Mouse (Mus musculus) retina, postnatal 7 days (tissue): ENCODE measurements around the gene Pacs1.
"Not testable (repeated sequence)": the region's sequence is repeated elsewhere in the genome, so short reads cannot be mapped to it uniquely, and the experiment has no call there.

Experiments
- DNase-seq: peaks from one replicate; pipeline ENCODE4 v3.0.0-alpha.2; 2012; ENCODE audit warnings: low read depth, low spot score

Gene Pacs1

DNA sequence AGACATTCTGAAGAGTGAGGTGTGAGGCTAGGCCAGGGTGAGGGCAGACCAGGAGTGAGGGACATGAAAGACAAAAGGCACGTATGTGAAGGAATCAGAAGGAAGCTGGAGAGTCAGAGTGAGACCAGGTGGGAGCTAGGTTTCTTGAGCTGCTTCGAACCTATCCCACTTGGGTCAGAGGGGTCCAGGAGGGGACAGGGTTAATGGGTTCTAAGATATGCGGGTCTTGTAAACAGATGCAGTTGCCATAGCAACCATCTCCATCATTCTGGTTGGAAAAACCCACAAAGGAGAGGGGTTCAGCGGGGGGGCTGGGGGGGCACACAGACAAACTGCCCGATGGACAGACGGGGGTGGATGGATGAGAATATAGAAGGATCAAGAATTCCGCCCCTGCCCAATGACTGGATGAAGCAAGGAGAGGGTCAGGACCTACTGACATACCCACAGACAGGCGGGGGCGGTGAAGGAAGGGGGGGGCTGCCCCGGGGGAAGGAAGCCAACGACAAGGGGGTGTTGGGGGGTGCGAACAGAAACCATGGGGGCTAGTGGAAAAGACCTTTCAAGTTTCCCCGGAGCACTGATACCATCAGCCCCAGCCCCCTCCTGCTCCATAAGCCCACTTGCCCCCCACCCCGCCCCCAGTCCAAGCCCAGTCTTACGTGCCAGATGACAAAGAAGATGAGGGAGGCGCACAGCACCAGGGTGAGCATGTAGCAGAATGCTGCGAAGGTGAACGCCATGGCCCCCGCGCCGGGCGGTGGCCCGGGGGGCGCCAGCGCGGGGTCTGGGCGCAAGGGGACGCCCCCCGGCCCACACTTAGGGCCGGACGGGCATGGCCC, 175.2 kb downstream of the Pacs1 start:
- DNase-seq = no peak

- DNase-seq = no peak
Observed at GRCm38 (mm10) chr19:5095887-5096474, 176.9 kb downstream of the Pacs1 start.

GRCm38 (mm10) chr19:5094746-5095417, 178.0 kb downstream of the Pacs1 start:
- no peak for DNase-seq

DNA sequence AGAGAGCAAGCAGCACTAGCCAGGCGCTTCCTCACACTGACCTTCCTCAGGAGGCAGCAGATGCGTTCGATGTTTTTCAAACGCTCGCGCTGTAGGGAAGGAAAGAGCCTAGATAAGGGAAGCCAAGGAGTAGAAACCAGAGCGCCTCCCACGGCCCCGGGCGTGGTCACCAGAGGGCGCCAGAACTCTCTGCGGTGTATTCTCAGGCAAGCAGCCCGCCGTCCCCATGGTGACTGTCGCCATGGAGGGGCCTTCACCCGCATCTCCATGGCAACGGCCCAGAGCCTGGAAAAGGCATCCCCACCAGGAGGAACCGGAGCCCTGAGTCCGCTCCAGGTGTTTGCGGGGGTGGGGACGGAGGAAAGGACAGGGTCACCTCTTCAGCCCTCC, 178.7 kb downstream of the Pacs1 start:
- DNase-seq = peak; percentile 89

DNA sequence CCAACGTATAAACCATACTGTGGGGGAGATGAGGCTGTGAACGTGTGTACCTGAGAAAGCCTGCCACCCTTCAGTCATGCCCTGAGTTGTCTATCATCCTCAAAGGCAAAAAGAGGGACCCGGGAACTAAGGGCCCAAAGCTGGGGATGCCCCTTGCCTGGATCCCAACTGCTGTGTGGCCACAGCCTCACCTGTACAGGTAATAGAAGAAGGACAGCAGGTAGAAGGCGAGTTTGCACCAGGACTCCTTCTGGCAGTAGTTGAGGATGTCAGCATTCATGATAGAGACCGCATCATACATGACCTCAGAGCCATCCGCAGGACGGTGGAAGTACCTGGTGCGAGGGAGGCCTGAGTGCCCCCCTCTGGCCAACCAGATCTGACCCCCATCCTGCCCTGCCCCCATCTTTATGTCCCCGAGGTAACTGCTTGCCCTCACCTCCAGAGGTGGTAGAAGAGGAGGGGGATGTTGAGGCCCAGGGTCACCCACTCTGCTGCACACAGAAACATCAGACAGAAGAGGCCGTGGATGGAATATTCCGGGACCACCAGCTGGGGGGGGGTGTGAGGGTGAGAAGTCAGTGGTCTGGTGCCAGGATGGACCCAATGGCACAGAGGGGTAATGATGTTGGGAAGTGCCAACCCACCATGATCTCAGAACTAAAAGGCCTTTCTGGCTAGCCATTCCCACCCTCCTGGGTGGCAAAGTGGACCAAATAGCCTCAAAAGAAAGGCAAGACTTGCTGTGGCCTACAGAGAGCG, 179.3 kb downstream of the Pacs1 start:
- DNase-seq = no peak

- DNase-seq = no peak
Observed at GRCm38 (mm10) chr19:5092083-5092482, 180.8 kb downstream of the Pacs1 start.

DNA sequence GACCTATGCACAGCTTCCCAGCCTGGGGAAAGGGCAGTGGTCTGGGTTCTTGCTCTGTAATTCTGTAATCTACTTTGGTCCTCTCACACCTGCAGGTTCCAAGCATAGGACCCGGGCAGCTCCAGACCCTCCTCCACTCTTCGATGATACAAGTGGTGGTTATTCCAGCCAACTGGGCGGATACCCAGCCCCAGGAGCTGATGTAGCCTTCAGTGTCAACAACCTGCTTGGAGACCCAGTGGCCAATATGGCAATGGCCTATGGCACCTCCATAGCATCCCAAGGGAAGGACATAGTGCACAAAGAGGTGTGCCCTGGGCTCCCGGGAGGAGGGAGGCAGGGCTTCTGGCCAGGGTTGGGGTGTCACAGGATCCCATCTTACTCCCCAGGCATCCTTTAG, 183.6 kb downstream of the Pacs1 start:
- DNase-seq = no peak

- peak; percentile 99 for DNase-seq
Observed at GRCm38 (mm10) chr19:5087884-5088728, 184.8 kb downstream of the Pacs1 start, which contains the start of gene Yif1a. TSS of gene Yif1a (plus strand) at chr19:5088538.

GRCm38 (mm10) chr19:5086533-5086932, 186.4 kb downstream of the Pacs1 start:
- not testable (repeated sequence) for DNase-seq

DNA sequence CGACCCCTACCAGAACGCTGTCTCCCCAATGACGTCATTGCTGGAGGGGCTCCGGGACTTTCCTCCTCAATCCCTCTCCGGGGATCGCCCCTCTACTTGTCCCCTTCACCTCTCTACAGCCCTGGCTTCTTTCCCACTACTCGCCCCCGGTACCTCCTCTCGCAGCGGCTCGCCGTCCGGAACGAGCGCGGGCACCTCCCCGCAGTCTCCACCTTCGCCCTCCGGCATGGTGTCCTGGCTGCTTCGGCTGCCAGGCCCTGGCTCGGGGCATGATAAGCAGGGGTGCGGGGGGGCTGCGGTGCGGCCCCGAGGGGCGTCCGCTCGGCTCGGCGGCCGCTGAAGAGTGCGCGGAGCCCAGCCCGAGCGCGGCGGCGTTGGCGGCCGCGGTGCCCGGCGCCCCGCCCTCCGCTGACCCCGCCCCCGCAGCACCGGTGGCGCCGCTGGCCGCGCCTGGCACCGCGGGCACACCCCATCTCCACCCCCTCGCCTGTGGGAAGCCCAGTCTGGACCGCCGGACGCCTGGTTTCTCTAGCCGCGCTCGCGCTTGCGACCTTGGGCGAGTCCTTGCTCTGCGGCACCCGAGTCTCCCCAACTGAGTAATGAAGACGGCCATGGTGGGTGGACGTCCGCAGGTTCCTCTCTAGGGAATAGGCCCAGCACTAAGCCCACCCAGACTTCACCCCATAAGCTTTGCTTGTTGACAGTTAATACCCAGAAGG, 187.6 kb downstream of the Pacs1 start, which contains the start of gene Tmem151a:
Tmem151a (minus strand) TSS at position 387 of the 719 bp plus-strand sequence.
- DNase-seq = no peak

DNA sequence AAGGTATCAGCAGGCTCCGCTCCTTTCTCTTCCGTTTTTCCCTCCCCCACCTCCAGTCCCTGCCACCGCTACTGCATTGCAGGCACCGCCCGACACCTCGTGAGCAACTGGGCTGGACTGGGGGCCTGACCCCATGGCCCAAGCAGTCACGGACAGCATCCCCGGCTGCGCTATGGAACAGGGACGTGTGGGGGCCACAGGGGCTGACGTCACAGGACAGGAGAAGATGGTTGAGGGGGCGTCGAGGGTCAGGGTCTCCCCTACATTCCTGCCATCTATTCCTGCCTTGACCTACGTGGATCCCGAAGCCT, 188.1 kb downstream of the Pacs1 start:
- no peak for DNase-seq

- no peak for DNase-seq
Observed at GRCm38 (mm10) chr19:5083961-5084833, 188.7 kb downstream of the Pacs1 start.
